Mouse (Mus musculus) induced T-regulatory cell, adult 2 months (primary cell): ENCODE data around the gene Etv5.
"Not testable (repeated sequence)": the region's sequence is repeated elsewhere in the genome, so short reads cannot be mapped to it uniquely, and the experiment has no call there.

Experiments
- DNase-seq: peaks from one replicate; pipeline ENCODE4 v3.0.0-alpha.2; 2012; ENCODE audit warnings: low read depth

Gene Etv5

GRCm38 (mm10) chr16:22395093-22395844 is 44.2 kb downstream of the Etv5 start:
- no peak for DNase-seq

- DNase-seq = no peak
Measured at GRCm38 (mm10) chr16:22390348-22390897, 49.1 kb downstream of the Etv5 start.

- no peak for DNase-seq
Measured at GRCm38 (mm10) chr16:22389146-22389911, 50.2 kb downstream of the Etv5 start.

- peak; percentile 53 for DNase-seq
Measured at GRCm38 (mm10) chr16:22387731-22388130, 51.8 kb downstream of the Etv5 start.

- not testable (repeated sequence) for DNase-seq
Measured at GRCm38 (mm10) chr16:22382018-22382417, 57.5 kb downstream of the Etv5 start.

GRCm38 (mm10) chr16:22380981-22381380 is 58.5 kb downstream of the Etv5 start:
- no peak for DNase-seq

GRCm38 (mm10) chr16:22379986-22380385 is 59.5 kb downstream of the Etv5 start:
- no peak for DNase-seq

GRCm38 (mm10) chr16:22379342-22379741 is 60.2 kb downstream of the Etv5 start:
- no peak for DNase-seq

GRCm38 (mm10) chr16:22377714-22378113 is 61.8 kb downstream of the Etv5 start:
- no peak for DNase-seq

- DNase-seq = peak; percentile 26
Measured at GRCm38 (mm10) chr16:22374898-22375297, 64.6 kb downstream of the Etv5 start.

GRCm38 (mm10) chr16:22372701-22373124 is 66.8 kb downstream of the Etv5 start:
- no peak for DNase-seq

GRCm38 (mm10) chr16:22372225-22372624 is 67.3 kb downstream of the Etv5 start:
- DNase-seq = no peak

GRCm38 (mm10) chr16:22367099-22367498 is 72.4 kb downstream of the Etv5 start:
- no peak for DNase-seq

GRCm38 (mm10) chr16:22366040-22366439 is 73.5 kb downstream of the Etv5 start:
- DNase-seq = no peak

- DNase-seq = no peak
Measured at GRCm38 (mm10) chr16:22365596-22365995, 73.9 kb downstream of the Etv5 start.

- no peak for DNase-seq
Measured at GRCm38 (mm10) chr16:22358701-22359354, 80.7 kb downstream of the Etv5 start.

- not testable (repeated sequence) for DNase-seq
Measured at GRCm38 (mm10) chr16:22354177-22354576, 85.3 kb downstream of the Etv5 start.

GRCm38 (mm10) chr16:22353639-22354038 is 85.9 kb downstream of the Etv5 start:
- no peak for DNase-seq

GRCm38 (mm10) chr16:22351194-22351593 is 88.3 kb downstream of the Etv5 start:
- peak; percentile 5 for DNase-seq

- DNase-seq = no peak
Measured at GRCm38 (mm10) chr16:22349798-22350197, 89.7 kb downstream of the Etv5 start.

- DNase-seq = no peak
Measured at GRCm38 (mm10) chr16:22348478-22349270, 90.8 kb downstream of the Etv5 start.

- DNase-seq = no peak
Measured at GRCm38 (mm10) chr16:22348014-22348413, 91.5 kb downstream of the Etv5 start.
